Mouse (Mus musculus) cerebellum, adult 8-10 months (tissue): ENCODE data around the gene Igfbpl1.

Experiments used
- DNase-seq: peaks from one replicate; pipeline ENCODE4 v3.0.0; 2022

Igfbpl1 gene

DNA sequence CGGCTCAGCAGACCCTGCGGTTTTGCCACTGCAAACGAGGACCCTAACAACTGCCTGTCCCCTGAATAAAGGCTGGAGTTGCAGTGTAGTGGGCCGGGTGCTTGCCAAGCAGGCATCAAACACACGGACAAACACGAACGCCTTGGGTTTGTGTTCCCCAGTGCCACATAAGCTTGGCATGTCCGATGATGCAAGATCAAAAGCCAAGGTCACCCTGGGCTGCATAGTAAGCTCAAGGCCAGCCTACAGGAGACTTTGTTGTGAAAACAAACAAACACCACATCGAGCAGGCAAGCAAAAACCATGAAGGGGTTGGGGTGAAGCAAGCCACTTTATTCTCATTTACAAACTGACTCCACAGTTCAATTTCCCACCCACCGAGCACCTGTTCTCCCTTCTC is 57.6 kb downstream of the Igfbpl1 start:
- DNase-seq = no peak

DNA sequence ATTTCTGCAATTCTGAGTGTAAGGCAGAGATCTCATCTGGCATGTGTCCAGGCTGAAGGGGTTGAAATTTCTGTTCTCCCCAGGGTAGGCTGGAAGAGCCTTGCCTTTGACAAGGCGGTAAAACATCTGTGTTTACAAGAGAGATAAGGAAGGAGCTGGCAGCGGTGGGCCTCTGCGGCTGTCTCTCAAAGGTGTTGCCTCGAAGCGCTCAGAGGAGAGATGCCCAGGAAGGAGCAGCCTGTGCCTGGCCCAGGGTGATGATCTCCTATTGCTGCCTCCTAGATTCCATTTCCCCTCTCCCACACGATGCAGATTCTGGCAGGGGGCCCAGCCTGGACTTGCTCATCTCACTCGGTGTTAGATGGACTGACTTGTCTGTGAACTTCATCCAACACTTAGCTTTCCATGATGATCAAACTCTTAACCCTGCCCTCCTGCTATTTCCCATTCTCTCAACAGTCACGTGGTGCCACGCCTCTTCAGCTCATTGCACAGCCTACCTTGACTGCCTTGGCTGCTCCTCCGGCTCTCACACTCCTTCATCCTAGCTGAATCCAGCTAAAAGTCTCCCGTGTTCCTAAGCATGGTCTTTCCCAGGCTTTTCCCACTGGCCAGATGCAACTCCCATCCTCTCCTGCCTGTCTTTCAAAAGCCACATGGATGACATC is 58.7 kb downstream of the Igfbpl1 start:
- no peak for DNase-seq

DNA sequence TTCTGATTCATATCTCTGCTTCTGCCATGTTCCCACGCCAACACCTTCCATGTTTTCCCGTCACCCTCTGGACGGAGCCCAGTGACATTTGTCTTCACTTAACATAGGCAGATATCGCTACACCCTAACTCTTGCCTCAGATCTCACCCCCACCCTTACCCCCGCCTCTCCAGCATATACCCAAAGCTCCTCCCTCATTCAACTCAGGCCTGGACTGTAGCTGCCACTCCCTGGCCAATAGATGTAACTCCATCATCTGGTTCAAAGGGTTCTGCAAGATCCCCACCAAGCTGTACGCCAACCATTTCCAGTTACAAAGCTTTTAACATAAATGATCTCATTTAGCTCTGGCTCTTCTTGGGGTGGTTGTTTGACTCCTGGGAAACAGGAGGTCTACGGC is 59.9 kb downstream of the Igfbpl1 start:
- DNase-seq = no peak

DNA sequence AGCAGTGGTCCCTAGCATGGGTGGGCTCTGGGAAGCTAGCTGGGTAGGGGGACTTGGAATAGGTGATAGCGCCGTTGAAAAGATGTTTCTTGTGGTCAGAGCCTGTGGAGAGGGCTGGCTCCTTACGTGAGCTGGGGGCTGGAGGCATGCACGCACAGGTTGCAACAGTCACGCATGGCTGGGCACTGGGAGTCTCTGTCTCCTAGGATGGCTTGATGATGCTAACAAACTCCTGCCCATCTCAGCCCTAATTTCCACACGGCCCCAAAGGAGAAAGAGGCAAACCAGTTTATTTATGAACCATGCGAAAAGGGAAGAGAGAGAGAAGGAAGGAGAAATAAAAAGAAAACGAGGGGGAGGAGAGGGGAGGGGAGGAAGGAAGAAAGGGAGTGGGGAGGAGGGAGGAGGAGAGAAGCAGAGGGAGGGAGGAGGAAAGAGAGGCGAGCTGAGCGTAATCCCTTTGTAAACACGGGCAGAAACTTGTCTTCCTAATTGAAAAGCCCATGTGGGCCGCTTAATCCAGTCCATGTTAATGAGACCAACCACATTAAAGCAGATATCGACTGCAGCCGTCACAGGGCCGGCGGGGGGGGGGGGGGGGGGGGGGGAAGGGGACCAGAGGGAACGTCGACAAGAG is 61.0 kb downstream of the Igfbpl1 start:
- no peak for DNase-seq

DNA sequence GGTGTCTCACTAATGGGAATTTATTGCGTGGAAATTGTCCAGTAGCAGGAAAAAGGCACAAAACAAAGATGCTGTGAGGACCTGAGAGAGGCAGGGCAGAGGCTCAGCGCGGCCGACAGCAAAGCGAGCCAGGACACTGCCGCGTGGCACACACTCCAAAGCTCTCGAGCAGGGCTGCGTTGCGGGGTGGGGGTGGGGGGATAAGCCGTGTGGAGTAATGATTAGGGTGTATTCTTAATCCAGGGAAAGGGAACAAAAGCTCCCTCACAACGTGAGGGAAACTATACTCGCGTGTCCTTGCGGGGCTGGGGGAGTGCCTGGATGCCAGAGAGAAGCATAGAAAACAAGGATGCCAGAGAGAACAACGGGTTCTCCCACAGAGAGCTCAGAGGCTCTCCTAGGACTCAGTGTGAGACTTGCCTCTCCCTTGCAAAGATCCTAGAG is 61.6 kb downstream of the Igfbpl1 start:
- DNase-seq = no peak

DNA sequence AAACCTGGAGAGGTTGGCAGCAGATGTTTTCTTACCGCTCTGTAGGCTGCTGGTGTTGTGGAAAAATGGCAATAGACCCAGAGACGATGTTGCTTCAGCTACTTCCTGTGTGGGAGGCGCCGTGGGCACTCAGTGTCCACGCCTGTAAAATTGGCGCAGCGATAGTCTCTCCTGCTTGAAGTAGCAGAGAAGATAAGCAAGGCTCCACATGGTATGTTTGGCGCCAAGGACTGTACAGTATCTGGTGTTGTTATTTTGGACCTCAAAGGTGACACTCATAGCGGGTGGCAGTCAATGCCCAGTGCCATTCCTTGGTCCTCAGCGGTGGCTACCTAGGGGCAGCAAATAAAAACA is 62.6 kb downstream of the Igfbpl1 start:
- DNase-seq = no peak

DNA sequence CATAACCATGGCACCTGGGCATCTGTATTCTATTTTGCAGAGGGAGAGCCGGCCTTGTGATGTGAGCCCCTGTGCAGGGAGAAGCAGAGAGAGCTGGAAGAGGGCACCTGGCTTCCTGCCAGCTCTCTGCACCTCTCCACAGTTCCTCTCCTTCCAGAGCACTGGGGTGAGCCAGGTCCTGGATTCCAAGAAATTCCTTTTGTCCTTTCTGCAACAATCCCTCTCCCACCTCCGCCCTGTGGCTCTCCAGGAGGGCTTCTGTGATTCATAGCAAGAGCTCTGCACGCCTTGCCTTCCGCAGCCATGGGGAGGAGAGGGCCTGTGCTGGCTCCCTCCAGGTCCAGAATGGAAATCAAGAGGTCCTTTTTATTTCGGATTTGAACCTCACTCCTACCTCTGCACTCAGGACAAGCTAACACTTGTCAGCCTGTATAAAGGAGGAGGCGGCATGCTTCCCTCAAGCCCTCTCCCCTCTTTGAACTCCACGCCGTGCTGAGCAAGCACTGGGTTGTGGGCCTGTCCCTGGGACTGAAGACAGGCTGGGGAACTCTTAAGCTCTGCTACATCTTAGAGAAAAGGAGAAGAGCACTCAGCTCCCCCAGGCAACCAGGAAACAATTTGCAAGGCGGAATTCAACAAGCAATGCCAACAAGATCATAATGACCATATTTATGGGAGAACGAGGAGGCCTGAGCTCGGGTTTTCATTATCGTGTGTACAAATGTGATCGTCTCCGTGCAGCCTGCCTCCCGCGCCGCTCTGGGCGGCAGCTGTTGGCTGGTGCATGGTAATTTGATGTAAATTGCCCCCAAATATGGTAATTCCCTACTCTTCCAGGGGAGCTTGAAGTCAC is 63.2 kb downstream of the Igfbpl1 start:
- DNase-seq = no peak

DNA sequence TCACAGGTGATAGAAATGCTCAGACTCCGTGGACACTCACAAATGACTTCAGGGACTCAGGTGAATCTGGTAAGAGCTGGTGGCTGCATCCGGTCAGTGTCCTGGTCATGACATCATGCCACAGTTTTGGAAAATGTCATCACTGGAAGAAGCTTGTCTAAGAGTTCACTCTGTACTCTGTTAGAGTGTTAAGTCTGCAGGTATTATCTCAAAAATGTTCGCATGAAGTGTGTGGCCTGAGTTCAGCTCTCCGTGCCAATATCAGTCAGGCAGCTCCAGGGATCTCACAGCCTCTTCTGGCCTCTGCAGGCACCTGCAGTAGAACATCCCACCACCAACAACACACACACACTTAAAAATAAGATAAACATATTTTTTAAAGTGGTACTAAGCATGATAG is 64.1 kb downstream of the Igfbpl1 start:
- DNase-seq = no peak
